Mouse (Mus musculus): ENCODE data around the gene Dmxl2. TPM values are rescaled to one million over a fixed set of nuclear protein-coding genes. Genes with fewer than 3 reads are reported as not detected.

Gene Dmxl2
- 10 to 100 TPM; 21.8 to 30.1 (median 27.1) TPM for total RNA-seq (2022)

DNA sequence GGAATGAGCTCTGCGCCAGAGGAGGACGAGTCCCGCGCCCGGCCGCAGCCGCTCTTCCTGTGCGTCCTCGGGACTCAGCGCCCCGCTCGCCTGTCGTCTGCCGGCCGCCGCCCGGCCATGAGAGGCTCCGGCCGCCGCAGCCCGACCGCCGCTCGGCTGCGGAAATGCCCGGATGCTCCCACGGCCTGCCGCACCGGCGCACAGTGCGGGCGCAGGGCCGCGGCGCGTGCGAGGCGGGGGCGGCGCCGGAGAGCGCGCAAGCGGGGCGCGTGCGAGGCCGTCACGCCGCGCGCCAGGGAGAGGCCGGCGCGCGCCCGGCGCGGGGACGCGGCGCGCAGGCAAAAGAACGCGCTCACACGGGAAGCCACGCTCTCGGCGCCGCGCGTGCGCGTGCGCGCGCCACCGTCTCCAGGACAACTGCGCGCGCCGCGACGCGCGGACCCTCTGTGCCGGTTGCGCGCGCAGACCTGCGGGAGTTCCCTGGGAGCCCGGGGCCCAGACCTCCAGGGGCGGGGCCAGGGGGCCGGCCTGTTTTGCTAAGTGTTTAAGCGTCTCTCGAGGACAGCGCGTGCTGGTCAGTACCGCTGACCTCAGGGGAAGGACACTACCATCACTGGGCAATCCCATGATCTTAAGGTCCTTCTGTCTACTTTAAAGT is at the start of gene Dmxl2:
TSS of gene Dmxl2 (minus strand) at position 174 of the 658 bp plus-strand sequence.
- peak; percentile 87 for DNase-seq (ENCODE audit: low spot score)

DNA sequence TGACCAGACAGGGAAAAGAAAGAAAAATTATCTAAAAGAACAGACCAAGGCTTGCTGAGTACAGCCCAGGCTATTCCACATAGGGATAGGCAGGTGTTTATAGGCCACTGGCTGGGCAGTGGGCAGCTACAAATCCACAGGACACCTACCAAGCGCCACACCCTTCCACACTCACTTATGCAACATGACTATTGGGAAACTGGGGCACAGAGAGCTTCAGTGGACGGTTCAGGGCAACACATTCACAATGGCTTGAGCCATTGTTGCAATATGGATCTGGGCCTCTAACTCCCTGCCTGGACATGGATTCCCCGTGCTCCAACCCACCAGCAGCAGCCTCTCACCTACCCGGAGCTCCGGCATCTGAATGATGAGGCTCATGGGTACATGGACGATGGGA is 48.0 kb upstream of the Dmxl2 start:
- no peak for DNase-seq (ENCODE audit: low spot score)

DNA sequence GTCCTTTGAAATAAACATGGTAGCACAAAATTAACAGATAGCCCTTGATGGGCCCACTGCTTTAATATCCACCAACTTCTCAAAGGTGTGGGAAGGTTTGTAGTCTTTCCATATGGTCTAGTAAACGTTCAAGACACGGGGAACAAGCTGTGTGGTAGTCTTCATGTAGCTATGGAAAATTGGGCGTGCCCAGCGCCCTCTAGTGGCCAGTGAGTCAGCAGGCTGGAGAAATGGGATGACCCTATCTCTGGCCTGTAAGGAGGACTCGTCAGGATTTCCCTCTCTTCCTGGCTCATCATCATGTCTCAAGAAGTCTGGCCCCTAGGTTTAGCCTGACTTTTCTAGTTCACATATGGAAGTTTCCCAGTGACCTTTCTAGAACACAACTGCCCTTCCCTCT is 46.1 kb upstream of the Dmxl2 start:
- peak; percentile 17 for DNase-seq (ENCODE audit: low spot score)

DNA sequence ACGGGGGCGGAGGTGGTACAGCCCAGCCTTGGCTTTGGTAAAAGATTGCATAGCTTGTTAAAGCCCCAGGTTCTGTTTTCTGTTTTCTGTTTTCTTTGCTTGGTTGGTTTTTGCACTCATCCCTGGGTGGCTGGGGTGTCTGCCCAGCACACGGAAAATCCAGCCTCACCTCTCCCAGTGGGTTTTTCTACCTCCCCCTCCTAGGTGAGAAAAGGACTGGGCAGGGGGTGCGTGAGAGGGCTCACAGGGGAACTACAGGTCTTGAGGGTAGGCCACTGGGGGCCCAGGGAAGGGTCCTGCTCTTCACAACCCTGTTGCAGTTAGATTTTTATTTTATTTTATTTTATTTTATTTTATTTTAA is 43.5 kb upstream of the Dmxl2 start:
- no peak for DNase-seq (ENCODE audit: low spot score)

DNA sequence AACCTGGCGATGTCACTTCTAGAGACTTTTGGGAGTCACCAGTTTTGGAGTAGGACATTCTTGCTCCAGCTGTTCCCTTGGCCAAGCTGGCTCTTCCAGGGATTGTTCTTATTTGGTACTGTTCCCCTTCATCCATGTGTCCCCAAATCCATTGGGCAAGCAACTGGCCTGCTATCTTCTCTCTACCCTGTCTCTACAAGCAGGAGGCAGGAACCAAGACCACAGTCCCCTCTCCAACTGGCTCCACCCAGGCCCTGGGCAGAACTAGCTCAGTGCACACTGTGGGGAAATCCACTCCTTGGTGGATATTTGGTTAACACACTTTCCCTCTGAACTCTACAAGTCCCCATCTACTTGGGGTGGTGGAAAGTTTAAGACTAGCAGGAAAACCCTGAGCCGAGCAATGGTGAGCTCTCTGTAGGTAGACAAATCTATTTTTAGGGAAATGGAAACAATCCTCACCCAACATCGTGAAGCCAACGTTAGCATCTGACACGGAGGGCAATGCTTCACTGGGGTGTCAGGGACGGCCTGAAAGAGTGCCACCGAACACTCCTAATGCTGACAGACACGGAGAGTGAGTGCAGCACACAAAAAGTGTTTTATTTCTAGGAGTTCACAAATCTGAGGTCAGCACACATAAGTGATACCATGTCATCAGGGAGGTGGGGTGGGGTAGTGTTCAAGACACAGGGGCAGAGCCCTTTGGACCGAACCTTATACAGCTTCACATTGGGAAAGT is 43.0 kb upstream of the Dmxl2 start:
- no peak for DNase-seq (ENCODE audit: low spot score)

DNA sequence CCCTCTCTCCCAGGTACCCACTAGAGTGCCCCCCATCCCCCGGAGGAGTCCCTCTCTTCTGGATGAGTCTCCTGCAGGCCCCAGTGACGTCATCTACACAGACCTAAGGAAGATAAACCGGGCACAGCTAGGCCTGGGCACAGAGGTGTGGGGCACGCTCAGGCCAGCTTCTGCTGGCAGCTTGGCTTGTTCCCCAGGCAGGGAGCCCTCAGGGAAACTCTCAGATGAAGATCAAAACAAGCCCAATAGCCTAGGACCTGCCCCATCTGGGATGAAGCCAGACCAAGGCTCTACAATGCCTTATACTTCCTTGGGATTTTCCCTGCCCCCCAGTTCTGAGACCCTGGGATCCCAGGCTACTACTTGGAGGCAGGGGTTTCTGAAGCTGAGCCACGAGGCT is 39.4 kb upstream of the Dmxl2 start:
- DNase-seq (ENCODE audit: low spot score), result no peak

DNA sequence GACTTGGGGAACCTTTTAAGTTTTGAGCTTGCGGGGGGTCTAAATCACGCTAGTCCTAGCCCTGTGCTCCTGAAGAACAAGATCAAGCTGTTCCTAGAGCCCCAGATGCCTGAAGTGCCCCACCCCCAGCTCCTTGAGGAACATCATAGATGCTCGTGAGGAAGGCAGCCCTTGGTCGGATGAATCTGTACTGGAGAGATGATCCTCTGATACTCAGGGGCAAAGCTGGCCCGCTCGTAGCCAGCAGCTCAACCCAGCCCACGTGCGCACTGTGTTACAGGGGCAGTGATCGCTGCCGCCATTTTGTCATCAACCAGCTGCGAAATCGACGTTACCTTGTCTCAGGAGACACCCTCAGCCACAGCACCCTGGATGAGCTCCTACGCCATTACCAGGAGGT is 37.3 kb upstream of the Dmxl2 start, which contains the start of gene Sh2d7:
TSS of gene Sh2d7 (plus strand) at position 301 of the 400 bp plus-strand sequence.
- DNase-seq (ENCODE audit: low spot score), result no peak

DNA sequence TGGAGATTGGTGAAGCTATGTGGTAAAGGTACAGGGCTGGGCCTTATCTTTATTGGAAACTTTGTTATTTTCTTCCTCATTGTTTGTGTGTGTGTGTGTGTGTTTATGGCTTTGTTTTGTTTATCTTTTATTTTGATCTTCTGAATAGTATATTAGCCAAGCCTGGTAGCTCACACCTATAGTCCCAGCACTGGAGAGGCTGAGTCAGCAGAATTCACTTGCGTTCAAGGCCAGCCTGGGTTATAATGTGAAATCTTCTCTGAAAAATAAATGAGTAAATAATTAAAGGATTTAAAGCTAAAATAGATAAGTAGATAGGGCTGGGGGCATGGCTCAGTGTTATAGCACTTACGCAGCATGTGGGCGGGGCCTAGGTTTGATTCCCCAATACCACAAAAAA is 36.8 kb upstream of the Dmxl2 start:
- no peak for DNase-seq (ENCODE audit: low spot score)

DNA sequence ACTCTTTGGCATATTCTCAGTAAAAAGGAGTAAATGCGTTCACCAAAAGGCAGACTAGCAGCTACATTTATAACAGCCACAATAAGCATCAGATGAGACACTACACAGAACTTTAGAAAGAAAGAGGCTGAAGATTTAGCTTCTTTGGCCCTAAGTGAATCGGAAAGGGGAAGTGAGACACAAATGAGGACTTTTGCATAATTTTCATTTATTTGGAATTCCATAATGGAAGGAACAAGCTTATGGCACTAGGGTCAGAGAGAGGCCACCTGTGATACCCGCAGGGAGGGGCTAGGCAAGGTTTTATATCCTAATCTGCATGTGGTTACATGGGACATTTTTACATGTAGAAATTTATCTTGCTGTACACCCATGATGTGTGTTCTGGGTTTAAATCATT is 36.1 kb upstream of the Dmxl2 start:
- no peak for DNase-seq (ENCODE audit: low spot score)

DNA sequence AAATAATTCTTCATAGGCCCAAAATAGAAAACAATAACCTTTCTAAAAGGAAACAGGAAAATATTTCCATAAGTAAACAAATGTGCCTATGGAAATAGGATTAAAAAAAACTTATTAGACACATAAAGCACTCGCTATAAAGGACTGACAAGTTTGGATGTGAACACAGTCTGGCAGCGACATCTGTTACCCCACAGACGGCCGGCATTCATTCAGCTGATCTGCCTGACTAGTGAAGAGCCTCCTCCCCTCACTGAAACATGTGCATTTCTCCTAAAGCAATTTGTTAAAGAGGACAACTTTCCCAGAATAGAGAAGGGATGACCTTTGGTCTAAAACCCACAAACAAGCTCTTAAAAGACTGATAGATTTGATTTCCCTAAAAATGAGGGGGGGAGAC is 35.6 kb upstream of the Dmxl2 start:
- DNase-seq (ENCODE audit: low spot score), result no peak

DNA sequence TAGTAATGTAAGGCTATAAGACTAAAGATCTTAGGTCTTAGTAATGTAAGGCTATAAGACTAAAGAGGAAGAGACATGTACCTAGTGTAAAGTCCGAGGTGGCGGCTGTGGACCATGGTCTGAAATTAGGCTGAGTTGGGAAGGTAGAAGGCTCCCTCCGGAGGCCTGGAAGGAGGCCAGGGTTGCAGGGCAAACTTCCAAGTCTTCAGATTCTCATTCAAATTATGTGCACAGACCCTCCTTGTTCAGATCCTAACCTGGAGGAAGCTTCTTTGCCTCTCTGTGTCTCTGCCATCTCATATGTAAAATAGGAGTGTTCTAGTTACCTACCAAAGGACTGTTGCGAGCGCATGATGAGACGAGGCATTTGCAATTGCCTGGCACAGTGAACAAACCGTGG is 34.8 kb upstream of the Dmxl2 start:
- DNase-seq (ENCODE audit: low spot score), result no peak

DNA sequence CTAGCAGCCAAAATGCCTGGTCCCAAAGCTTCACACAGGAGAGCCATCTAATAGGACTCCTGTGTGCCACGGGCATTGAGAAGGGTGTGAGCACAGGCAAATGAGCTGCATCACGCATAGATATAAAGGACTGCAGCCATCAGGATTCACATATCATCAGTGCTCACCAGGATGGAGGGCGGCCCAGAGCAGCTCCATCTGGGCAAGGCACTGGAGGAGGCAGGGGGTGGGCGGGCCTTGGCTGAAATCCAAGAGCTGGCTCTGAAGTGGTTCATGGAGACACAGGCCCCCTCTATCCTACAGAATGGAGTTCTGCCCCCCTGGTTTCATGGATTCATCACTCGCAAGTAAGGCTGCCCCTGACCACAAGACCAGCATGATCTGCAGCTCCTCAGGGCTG is 32.5 kb upstream of the Dmxl2 start:
- DNase-seq (ENCODE audit: low spot score), result no peak

DNA sequence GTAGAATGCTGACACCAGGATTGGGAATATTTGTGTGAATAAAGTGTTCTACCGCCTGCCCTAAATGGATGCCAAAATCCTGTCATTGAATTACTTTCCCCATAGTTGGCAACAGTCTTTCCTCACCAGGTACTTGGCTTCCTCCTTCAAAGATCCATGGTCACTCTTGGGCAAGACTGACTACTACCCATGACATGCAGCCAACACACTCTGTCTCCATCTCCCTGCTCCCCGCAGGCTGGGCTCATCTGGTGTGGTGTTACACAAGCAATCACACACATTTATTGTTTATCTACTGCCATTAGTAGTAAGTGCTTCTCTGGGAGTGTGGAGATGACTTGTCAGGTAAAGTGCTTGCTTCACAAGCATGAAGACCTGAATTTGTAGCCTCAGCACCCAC is 31.5 kb upstream of the Dmxl2 start:
- DNase-seq (ENCODE audit: low spot score), result no peak

DNA sequence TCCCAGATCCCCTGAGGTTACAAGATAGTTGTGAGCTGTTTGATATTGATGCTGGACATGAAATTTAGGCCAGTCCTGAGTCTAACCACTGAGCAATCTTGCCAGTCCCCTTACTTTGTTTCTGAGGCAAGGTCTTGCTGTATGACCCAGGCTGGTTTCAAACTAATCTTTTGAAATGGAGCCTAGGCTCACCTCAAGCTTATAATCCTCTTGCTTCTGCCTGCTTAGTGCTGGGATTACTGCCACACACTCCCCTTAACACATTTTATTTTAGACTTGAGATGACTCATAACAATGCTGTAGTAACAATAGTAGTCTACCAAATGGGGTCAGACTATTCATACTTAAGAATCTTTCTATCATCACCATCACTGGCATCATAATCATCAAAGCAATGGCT is 30.0 kb upstream of the Dmxl2 start:
- no peak for DNase-seq (ENCODE audit: low spot score)

DNA sequence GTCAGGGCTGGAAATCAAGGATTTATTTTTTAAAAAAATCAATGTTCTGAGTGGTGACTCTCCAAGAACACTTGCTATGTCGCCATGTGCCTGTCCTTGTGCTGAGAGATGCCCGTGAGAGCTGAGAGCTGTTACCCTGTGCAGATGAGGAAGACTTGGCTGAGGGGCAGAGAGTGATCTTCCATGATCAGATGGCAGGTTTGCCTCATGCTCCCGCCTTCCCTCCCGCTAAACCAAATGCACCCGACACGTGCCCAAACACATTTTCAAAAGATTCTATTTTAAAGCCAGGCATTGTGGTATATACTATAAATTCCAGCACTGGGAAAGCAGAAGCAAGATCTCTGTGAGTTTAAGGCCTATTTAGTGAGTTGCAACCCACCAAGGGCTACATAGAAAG is 29.4 kb upstream of the Dmxl2 start:
- no peak for DNase-seq (ENCODE audit: low spot score)

DNA sequence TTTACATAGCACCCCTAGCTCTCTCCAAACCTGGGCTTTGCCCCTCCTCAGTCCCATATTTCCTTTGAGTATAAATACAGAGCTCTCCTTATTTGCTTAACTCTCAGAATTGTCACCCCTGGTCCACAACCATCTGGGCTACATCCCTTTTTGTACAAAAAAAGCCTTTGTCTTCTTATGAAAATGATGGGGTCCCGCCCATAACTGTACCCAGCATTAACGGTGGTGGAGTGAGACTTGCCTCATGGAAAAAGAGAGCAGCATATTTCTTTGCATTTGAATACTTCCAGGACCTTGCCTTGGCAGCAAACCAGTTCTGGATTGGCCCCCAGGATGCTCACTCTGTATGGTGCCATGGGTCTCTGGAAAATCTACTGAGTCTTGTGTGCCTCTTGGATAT is 28.5 kb upstream of the Dmxl2 start:
- DNase-seq (ENCODE audit: low spot score), result no peak

DNA sequence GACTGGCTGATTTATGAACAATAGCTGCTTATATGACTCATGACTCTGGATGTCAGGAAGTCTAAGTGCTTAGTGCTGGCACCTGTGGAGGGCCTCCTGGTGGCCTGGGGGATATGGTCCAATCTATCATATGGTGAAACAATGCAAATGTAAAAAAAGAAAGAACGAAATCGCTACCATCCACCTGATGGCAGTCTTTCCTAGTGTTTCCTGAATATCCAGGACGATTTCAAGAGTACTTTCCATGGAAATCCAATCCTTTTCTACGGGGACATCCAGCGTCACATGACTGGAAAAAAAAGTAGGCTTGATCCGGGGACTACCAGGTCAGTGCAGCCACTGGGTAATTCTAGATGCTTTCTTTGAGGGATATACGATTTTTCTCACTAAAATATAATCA is 26.3 kb upstream of the Dmxl2 start:
- DNase-seq (ENCODE audit: low spot score), result no peak

DNA sequence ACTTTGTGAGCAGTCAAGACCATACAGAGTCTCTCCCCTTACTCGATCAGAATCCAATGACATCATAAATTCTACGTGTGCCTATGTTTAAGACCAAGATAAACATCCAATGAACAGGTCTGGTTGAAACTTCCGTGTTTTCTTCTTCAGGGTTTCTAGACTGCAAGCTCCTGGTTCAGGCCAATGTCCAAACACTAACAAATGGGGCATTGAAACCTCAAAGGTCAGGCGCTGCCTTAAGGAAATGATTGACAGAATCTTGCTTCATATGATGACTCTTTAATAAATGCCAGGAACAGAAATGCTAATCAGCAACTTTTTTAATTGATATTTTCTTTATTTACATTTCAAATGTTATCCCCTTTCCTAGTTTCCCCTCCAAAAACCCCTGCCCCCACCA is 18.9 kb upstream of the Dmxl2 start:
- DNase-seq (ENCODE audit: low spot score), result no peak

DNA sequence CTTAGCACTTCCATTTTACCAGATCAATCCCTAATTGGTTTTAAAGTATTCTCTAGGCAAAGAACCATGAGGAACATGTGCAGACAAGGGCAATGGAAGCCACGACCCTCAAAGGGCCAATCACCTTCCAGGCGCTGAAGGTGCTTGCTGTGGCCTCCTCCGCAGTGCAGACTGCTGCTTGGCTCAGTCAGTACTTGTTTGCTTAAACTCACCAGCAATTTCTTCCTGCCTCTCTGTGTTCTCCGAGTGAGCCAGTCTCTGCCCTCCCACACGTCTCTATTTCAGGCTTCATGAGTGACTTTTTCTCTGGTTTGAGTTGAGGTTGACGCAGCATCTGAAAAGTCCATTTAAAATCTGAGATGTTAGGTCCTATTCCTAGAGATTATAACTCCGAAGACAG is 17.5 kb upstream of the Dmxl2 start:
- no peak for DNase-seq (ENCODE audit: low spot score)

DNA sequence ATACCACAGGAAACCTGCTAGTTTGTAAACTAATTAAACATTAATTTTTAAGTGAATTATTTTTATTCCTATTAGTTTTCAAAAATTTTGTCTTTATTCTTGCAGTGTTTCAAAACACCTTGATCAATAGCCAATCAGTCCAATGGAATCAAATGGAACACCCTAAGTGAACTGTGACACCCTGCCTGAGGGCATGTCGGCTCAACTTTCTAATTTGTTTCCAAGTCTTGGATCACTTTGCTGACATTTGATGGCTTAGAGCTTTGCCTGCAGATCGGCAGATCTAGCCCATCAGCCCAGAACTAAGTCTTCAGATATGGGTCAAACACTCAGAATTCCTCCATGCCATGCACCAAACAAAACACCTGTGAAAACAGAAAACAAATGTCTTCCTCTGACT is 14.6 kb upstream of the Dmxl2 start:
- DNase-seq (ENCODE audit: low spot score), result no peak

DNA sequence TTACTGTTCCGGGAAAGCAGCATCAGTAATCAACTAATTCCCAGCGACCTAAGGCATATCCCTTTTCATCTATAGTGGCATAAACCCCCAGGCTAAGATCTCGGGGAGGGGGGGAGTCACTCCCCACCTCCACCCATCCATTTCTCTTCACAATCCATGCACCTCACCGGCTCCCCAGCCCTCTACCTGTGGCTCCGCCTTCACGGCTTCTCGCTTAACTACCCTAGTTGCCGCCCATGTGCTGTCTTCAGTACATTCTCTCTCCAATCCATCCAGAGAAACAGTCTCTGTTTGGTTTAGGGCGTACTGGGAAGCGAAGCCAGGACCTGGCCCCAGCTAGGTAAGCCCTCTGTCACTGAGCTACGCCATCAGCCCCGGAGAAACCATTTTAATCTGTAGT is 1.4 kb upstream of the Dmxl2 start:
- DNase-seq (ENCODE audit: low spot score), result no peak

DNA sequence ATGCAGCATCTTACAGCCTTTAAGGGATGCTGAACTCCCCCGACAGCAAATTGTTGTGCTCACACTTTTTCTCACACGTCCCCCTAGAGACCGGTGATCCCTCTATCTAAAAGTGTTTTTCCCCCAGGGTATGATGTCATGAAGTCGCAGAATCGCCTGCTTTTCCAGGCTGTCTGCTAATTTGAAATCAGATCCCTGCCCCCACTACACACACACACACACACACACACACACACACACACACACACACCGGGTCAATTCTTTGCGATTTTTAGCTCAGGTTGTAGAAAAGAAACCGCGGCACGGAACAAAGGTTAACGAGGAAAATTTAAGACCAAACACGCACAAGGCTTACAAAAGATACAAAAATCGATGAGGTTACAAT is 677 bp upstream of the Dmxl2 start:
- DNase-seq (ENCODE audit: low spot score), result no peak

DNA sequence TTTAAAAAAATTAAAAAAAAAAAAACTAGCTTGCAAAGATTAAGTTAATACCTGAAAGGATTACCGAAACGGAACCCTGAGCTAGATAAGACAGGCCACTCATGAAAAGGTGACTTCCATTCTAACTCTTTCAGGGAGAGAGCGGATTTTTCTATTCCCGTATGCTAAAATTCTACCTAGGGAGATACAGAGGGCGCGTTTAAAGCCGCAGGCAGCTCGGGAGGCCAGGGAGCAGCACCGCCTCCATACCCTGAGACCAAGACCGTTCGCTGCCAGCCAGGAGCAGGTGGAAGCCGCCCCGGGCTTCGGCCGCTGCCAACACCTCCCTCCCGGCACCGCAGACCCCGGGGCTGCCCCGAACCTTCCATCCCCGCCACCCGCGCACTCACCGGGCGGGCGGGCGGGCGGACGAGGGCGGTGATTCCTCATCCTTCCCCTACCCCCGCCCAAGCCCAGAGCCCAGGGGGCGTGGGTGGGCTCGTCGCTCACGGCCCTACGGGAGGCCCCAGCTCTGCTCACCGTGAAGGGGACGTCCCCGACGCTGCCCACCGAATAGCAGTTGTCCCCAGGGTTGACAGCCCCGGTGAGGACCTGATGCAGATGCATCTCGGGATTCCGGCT is 484 bp downstream of the Dmxl2 start:
- DNase-seq (ENCODE audit: low spot score), result no peak
